Mouse (Mus musculus) cerebellum, postnatal 4 days (tissue): ENCODE results near the gene Defb18.
"Not testable (repeated sequence)": the region's sequence is repeated elsewhere in the genome, so short reads cannot be mapped to it uniquely, and the experiment has no call there.

Experiments
- DNase-seq, 2 experiments: peaks; one replicate each; pipeline ENCODE4 v3.0.0; 2022; ENCODE audit warnings: low spot score in 2 of 2, mixed read lengths in 1 of 2

Gene Defb18

GRCm38 (mm10) chr1:18237343-18237742, at the start of gene Defb18:
Gene Defb18 (minus strand): TSS chr1:18237443.
- no peak for DNase-seq

GRCm38 (mm10) chr1:18271095-18271494, 33.9 kb upstream of the Defb18 start:
- no peak for DNase-seq

- DNase-seq = no peak
Measured at GRCm38 (mm10) chr1:18268845-18269244, 31.6 kb upstream of the Defb18 start.

GRCm38 (mm10) chr1:18265038-18265437, 27.8 kb upstream of the Defb18 start, which contains the start of gene Defb41:
Gene Defb41 (minus strand): TSS chr1:18265138.
- no peak for DNase-seq

GRCm38 (mm10) chr1:18245801-18246580, 8.7 kb upstream of the Defb18 start:
- not testable (repeated sequence) for DNase-seq

- DNase-seq = no peak
Measured at GRCm38 (mm10) chr1:18223385-18223945, 13.8 kb downstream of the Defb18 start.

- no peak for DNase-seq
Measured at GRCm38 (mm10) chr1:18191719-18192118, 45.5 kb downstream of the Defb18 start.

- DNase-seq = no peak
Measured at GRCm38 (mm10) chr1:18190714-18191712, 46.2 kb downstream of the Defb18 start.
